Mouse (Mus musculus): Measurements from ENCODE around the gene Coq10a. TPM values are rescaled to one million over a fixed set of nuclear protein-coding genes. Genes with fewer than 3 reads are reported as not detected.
A peak's percentile ranks its signal among the peaks of the same experiment; 100 is the strongest.

Coq10a gene
- polyA plus RNA-seq (2015; fragmentation: Nextera tagmentation; extraction: Ambion mirVana), result 18.3 and 19.7 TPM in 2 replicates

DNA sequence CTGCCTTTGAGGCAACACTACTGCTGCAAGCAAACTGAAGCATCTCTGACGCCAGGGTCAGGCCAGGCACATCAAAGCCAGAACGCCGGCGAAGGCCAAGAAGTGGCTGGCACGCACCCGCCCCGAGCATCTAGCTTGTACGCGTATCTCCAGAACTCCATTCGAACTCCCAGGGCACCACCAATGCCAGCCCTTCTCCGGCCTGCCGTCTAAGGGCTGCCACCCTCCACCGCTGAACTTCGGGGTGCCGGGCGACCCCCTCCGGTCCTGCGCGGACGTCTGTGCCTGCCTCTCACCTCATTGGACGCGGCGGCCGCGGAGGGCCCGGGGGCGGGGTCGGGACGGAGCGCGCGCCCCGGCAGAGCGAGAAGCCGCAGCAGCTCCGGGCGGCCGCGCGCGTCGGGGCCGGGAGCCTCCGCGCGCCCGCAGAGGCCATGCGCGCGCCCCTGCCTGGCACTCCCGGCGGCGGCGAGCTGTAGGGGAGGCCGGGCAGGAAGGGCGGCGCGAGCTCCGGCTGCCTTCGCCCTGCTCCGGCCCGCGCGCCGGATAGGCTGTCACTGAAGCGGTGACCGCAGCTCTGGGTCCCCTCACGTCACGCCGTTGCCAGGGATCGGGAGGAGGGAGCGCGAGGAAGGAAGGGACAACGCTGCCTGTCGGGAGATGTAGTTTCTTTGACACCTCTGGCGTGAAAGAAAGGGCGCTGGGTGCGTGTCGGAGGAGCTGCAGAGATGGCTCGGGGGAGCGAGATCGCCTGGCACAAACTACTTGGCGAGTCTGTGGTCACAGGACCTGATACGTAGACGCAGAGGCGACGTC, at the start of gene Coq10a:
Gene Coq10a, minus strand, starts transcription at position 596 of the 816 bp plus-strand sequence.
- TF ChIP-seq CTCF (IDR thresholded peaks at IDR 0.05; ENCODE audit: low read depth), result 0 out of 2 replicates have a peak, but pooled peaks have one; percentile 9
- peak within 1 kb of the TSS; percentile 72 for H3K4me3 ChIP-seq (replicated peaks; ENCODE audit: low read depth, low read length)
- H3K9me3 ChIP-seq (replicated peaks; ENCODE audit: low read length), result no peaks in the 10 kb centered on the region
- ATAC-seq (replicated peaks; ENCODE audit: low FRiP score, low read depth) (peak; percentile 93), DNase-seq (ENCODE audit: low spot score) (peak; percentile 96)
- 0 out of 2 replicates have a peak, but pooled peaks cover 7% of the 10 kb centered on the region for H3K36me3 ChIP-seq (ENCODE audit: insufficient read depth, low read length)
- peak within 1 kb of the TSS; percentile 73 for H3K4me2 ChIP-seq (ENCODE audit: low read length)
- peak within 1 kb of the TSS; percentile 73 for H3K9ac ChIP-seq (ENCODE audit: low read depth, low read length)
- H3K27me3 ChIP-seq (ENCODE audit: insufficient read depth, low read length), result no peaks in the 10 kb centered on the region
- peak within 1 kb of the TSS; percentile 94 for H3K27ac ChIP-seq
- 0 out of 2 replicates have a peak, but pooled peaks cover 7% of the 10 kb centered on the region for H3K4me1 ChIP-seq (replicated peaks; ENCODE audit: insufficient read depth, low read length)
- WGBS, result under 1% methylated on average over 83 of the region's 87 CpGs

DNA sequence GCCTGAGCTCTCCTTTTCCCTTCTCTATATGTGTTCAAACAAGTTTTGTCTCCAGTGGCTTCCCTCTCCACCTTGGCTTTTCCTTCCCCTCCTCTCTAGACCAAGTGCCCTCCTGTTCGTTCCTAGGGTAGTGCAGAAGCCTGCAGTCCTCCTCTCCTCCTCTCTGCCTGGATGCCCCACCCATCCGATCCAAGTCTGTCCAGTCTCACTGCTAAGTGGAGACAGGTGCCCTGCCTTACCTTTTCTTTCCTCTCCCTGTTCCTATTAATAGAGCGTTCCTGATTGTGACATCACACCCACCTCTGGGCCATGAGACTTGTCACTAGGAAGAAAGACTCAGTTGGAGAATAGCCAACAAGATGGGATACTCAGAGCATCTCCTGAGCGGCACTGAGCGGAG, 46.1 kb upstream of the Coq10a start:
- H3K9me3 ChIP-seq (replicated peaks; ENCODE audit: low read length), result no peaks in the 10 kb centered on the region
- WGBS, result 89% methylated on average over 5 of the region's 5 CpGs
- TF ChIP-seq CTCF (IDR thresholded peaks at IDR 0.05; ENCODE audit: low read depth), result no peak
- ATAC-seq (replicated peaks; ENCODE audit: low FRiP score, low read depth) (no peak), DNase-seq (ENCODE audit: low spot score) (no peak)
- peaks cover 28% of the 10 kb centered on the region; the same call in 1 of the 2 replicates for H3K36me3 ChIP-seq (ENCODE audit: insufficient read depth, low read length)
- H3K4me2 ChIP-seq (ENCODE audit: low read length), result no peak overlapping the region
- no peak overlapping the region for H3K9ac ChIP-seq (ENCODE audit: low read depth, low read length)
- peaks cover 11% of the 10 kb centered on the region for H3K4me1 ChIP-seq (replicated peaks; ENCODE audit: insufficient read depth, low read length)
- no peak overlapping the region for H3K27ac ChIP-seq
- no peak overlapping the region for H3K4me3 ChIP-seq (replicated peaks; ENCODE audit: low read depth, low read length)
- H3K27me3 ChIP-seq (ENCODE audit: insufficient read depth, low read length), result no peaks in the 10 kb centered on the region

GRCm38 (mm10) chr10:128413076-128413475, 44.3 kb upstream of the Coq10a start:
- Histone ChIP-seq H3K9ac (ENCODE audit: low read depth, low read length) (no peak overlapping the region), H3K27ac (no peak overlapping the region), H3K27me3 (ENCODE audit: insufficient read depth, low read length) (no peaks in the 10 kb centered on the region), H3K36me3 (ENCODE audit: insufficient read depth, low read length) (peaks cover 20% of the 10 kb centered on the region; the same call in 1 of the 2 replicates), H3K4me1 (replicated peaks; ENCODE audit: insufficient read depth, low read length) (peaks cover 15% of the 10 kb centered on the region), H3K9me3 (replicated peaks; ENCODE audit: low read length) (no peaks in the 10 kb centered on the region), H3K4me2 (ENCODE audit: low read length) (peak overlapping the region; percentile 86; the same call in 1 of the 2 replicates), H3K4me3 (replicated peaks; ENCODE audit: low read depth, low read length) (no peak overlapping the region)
- no peak for ATAC-seq (replicated peaks; ENCODE audit: low FRiP score, low read depth)
- TF ChIP-seq CTCF (IDR thresholded peaks at IDR 0.05; ENCODE audit: low read depth), result no peak
- no peak for DNase-seq (ENCODE audit: low spot score)
- WGBS, result 35% methylated on average over 1 of the region's 1 CpGs

- ATAC-seq (replicated peaks; ENCODE audit: low FRiP score, low read depth) (no peak), DNase-seq (ENCODE audit: low spot score) (no peak)
- Histone ChIP-seq H3K36me3 (ENCODE audit: insufficient read depth, low read length) (peaks cover 16% of the 10 kb centered on the region; the same call in 1 of the 2 replicates), H3K9me3 (replicated peaks; ENCODE audit: low read length) (no peaks in the 10 kb centered on the region), H3K27me3 (ENCODE audit: insufficient read depth, low read length) (no peaks in the 10 kb centered on the region), H3K9ac (ENCODE audit: low read depth, low read length) (peak overlapping the region; percentile 82; the same call in 1 of the 2 replicates), H3K4me1 (replicated peaks; ENCODE audit: insufficient read depth, low read length) (peaks cover 15% of the 10 kb centered on the region), H3K4me2 (ENCODE audit: low read length) (peak overlapping the region; percentile 86), H3K27ac (peak overlapping the region; percentile 95; the same call in 1 of the 2 replicates), H3K4me3 (replicated peaks; ENCODE audit: low read depth, low read length) (peak overlapping the region; percentile 80)
- WGBS, result 25% methylated on average over 1 of the region's 1 CpGs
- no peak for TF ChIP-seq CTCF (IDR thresholded peaks at IDR 0.05; ENCODE audit: low read depth)
Observed at GRCm38 (mm10) chr10:128412558-128412957, 43.8 kb upstream of the Coq10a start.

DNA sequence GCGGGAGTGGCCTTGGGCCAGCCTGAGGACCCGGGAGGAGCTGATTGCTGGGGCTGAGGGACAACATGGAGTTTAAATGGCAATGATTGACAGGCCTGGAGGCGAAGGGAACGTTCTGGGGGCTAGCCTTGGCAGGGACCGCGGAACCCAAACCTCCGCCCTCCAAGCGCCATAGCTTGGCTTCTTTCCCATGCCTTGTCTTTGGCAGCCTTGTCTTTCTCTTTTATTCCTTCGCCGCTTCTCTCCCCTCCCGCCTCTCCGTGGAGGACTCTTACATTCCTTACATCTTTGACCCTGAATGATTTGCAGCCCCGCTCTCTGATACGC, 43.2 kb upstream of the Coq10a start:
- Histone ChIP-seq H3K9me3 (replicated peaks; ENCODE audit: low read length) (no peaks in the 10 kb centered on the region), H3K27ac (peak overlapping the region; percentile 95), H3K4me1 (replicated peaks; ENCODE audit: insufficient read depth, low read length) (peaks cover 15% of the 10 kb centered on the region), H3K4me2 (ENCODE audit: low read length) (peak overlapping the region; percentile 86), H3K4me3 (replicated peaks; ENCODE audit: low read depth, low read length) (peak overlapping the region; percentile 80), H3K36me3 (ENCODE audit: insufficient read depth, low read length) (peaks cover 16% of the 10 kb centered on the region; the same call in 1 of the 2 replicates), H3K27me3 (ENCODE audit: insufficient read depth, low read length) (no peaks in the 10 kb centered on the region), H3K9ac (ENCODE audit: low read depth, low read length) (peak overlapping the region; percentile 82)
- DNase-seq (ENCODE audit: low spot score) (peak; percentile 68), ATAC-seq (replicated peaks; ENCODE audit: low FRiP score, low read depth) (no peak; the same call in 1 of the 2 replicates)
- TF ChIP-seq CTCF (IDR thresholded peaks at IDR 0.05; ENCODE audit: low read depth), result no peak
- WGBS, result under 1% methylated on average over 14 of the region's 14 CpGs

DNA sequence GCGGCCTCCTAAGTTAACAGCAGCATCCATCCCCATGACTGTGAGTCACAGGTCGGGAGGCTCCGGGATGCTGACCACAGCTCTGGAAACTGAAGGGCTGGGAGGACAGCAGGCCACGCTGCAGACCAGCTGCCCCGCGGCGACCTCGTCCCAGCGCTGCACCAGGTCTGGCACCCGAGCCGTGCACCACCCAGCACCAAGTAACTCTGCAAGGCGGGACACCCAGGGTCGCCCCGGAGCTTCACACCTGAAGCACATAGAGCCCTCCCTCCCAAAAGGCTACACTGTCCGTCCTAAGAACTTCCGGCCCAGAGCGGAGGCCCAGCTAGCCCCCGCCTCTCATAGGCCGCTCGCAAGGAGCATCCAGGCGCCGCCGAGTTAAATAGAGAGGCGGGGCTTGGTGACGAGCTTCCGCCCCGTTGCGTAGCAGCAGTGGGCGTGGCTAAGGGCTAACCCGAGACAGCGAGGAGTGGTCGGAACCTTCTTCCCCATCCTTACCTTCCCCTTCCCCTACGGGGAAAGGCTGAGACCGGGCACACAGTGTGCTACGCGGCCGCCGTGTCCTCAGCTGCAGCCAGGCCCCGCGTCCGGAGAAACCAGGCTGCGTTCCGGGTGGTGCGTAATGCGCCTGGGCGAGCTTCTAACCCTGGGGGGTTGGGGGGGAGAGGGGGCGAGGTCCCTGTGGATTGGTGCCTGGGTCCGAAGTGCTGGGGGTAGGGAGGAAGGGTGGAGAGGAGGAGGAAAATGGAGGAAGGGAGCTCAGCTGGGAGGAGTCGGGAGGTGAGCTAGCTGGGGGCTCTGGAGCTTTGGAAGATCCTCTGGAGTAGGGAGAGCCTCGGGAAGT, 42.6 kb upstream of the Coq10a start, which contains the start of the genes Nabp2 and Rnf41:
Gene Nabp2, minus strand, starts transcription at position 282 of the 844 bp plus-strand sequence.
Gene Rnf41, plus strand, starts transcription at position 447 of the 844 bp plus-strand sequence.
- Histone ChIP-seq H3K27ac (peak within 1 kb of the TSS; percentile 95), H3K9ac (ENCODE audit: low read depth, low read length) (peak within 1 kb of the TSS; percentile 82), H3K4me2 (ENCODE audit: low read length) (peak within 1 kb of the TSS; percentile 86), H3K27me3 (ENCODE audit: insufficient read depth, low read length) (no peaks in the 10 kb centered on the region), H3K36me3 (ENCODE audit: insufficient read depth, low read length) (peaks cover 12% of the 10 kb centered on the region; the same call in 1 of the 2 replicates), H3K4me1 (replicated peaks; ENCODE audit: insufficient read depth, low read length) (peaks cover 15% of the 10 kb centered on the region), H3K4me3 (replicated peaks; ENCODE audit: low read depth, low read length) (peak within 1 kb of the TSS; percentile 80), H3K9me3 (replicated peaks; ENCODE audit: low read length) (no peaks in the 10 kb centered on the region)
- no peak for TF ChIP-seq CTCF (IDR thresholded peaks at IDR 0.05; ENCODE audit: low read depth)
- peak; percentile 89 for ATAC-seq (replicated peaks; ENCODE audit: low FRiP score, low read depth)
- peak; percentile 99 for DNase-seq (ENCODE audit: low spot score)
- under 1% methylated on average over 49 of the region's 50 CpGs for WGBS

Data from kidney, postnatal 0 days (tissue).